Mouse (Mus musculus) WW6 (cell line): Measurements from ENCODE around the gene Rpl7a.
A peak's percentile ranks its signal among the peaks of the same experiment; 100 is the strongest.

Source experiments
- DNase-seq: peaks from one replicate; pipeline ENCODE4 v3.0.0-alpha.2; 2013; ENCODE audit warnings: low read depth, low spot score

The Rpl7a gene

GRCm38 (mm10) chr2:26914148-26914941, 3.8 kb downstream of the Rpl7a start:
- DNase-seq = no peak

GRCm38 (mm10) chr2:26915927-26916728, 5.6 kb downstream of the Rpl7a start, which contains the start of the genes Surf2 and Surf1:
Surf2 (plus strand) TSS chr2:26916367.
Surf1 (minus strand) TSS chr2:26916530.
- no peak for DNase-seq

- no peak for DNase-seq
Measured at GRCm38 (mm10) chr2:26916738-26917137, 6.2 kb downstream of the Rpl7a start.

- DNase-seq = no peak
Measured at GRCm38 (mm10) chr2:26919684-26920083, 9.1 kb downstream of the Rpl7a start.

GRCm38 (mm10) chr2:26920190-26920855, 9.8 kb downstream of the Rpl7a start:
- DNase-seq = no peak

GRCm38 (mm10) chr2:26921784-26922183, 11.2 kb downstream of the Rpl7a start:
- DNase-seq = no peak

GRCm38 (mm10) chr2:26927745-26928476, 17.3 kb downstream of the Rpl7a start:
- no peak for DNase-seq

GRCm38 (mm10) chr2:26930390-26930789, 19.8 kb downstream of the Rpl7a start:
- no peak for DNase-seq

- DNase-seq = no peak
Measured at GRCm38 (mm10) chr2:26932473-26933303, 22.1 kb downstream of the Rpl7a start.

GRCm38 (mm10) chr2:26933304-26934055, 22.9 kb downstream of the Rpl7a start, which contains the start of the genes Surf4 and Stkld1:
Surf4 (minus strand) TSS chr2:26933928.
Stkld1 (plus strand) TSS chr2:26934047.
- peak; percentile 86 for DNase-seq

GRCm38 (mm10) chr2:26935286-26935685, 24.7 kb downstream of the Rpl7a start:
- no peak for DNase-seq

GRCm38 (mm10) chr2:26936425-26936824, 25.9 kb downstream of the Rpl7a start:
- DNase-seq = no peak

- DNase-seq = no peak
Measured at GRCm38 (mm10) chr2:26941539-26941938, 31.0 kb downstream of the Rpl7a start.

- DNase-seq = no peak
Measured at GRCm38 (mm10) chr2:26943253-26943652, 32.7 kb downstream of the Rpl7a start.

- no peak for DNase-seq
Measured at GRCm38 (mm10) chr2:26950411-26950810, 39.8 kb downstream of the Rpl7a start.

GRCm38 (mm10) chr2:26951346-26951905, 40.9 kb downstream of the Rpl7a start:
- DNase-seq = no peak

- DNase-seq = no peak
Measured at GRCm38 (mm10) chr2:26952193-26952592, 41.6 kb downstream of the Rpl7a start.

GRCm38 (mm10) chr2:26952866-26953265, 42.3 kb downstream of the Rpl7a start:
- no peak for DNase-seq

- no peak for DNase-seq
Measured at GRCm38 (mm10) chr2:26954735-26955395, 44.3 kb downstream of the Rpl7a start.
